Mouse (Mus musculus) myocyte (in vitro differentiated cells): ENCODE measurements around the gene Mrps34.

Experiments used
- CEBPB ChIP-seq: IDR thresholded peaks from 2 replicates; pipeline ENCODE4 v1.6.1; 2011; ENCODE audit warnings: mild to moderate bottlenecking, moderate library complexity; ENCODE audit not compliant: poor library complexity, insufficient read depth, severe bottlenecking
- E2F4 ChIP-seq: IDR thresholded peaks from one replicate; pipeline ENCODE4 v1.6.1; 2011; ENCODE audit warnings: mild to moderate bottlenecking, control low read depth, moderate library complexity; ENCODE audit not compliant: insufficient read depth
- MAX ChIP-seq: IDR thresholded peaks from one replicate; pipeline ENCODE4 v1.6.1; 2011; ENCODE audit warnings: low read depth, mild to moderate bottlenecking, control low read depth
- MYOD1 ChIP-seq, 3 experiments: IDR thresholded peaks; one replicate each; pipeline ENCODE4 v1.6.1; 2011; ENCODE audit warnings: control low read depth in 2 of 3, low read depth in 2 of 3, mild to moderate bottlenecking in 2 of 3, moderate library complexity in 1 of 3; ENCODE audit not compliant: insufficient read length in 2 of 3, control insufficient read depth in 1 of 3
- MYOG ChIP-seq, 3 experiments: IDR thresholded peaks; one replicate each; pipeline ENCODE4 v1.6.1; 2011; ENCODE audit warnings: control low read depth in 2 of 3, low read depth in 2 of 3, mild to moderate bottlenecking in 2 of 3; ENCODE audit not compliant: insufficient read length in 2 of 3, control insufficient read depth in 1 of 3, insufficient read depth in 1 of 3
- POLR2A ChIP-seq: IDR thresholded peaks from one replicate; pipeline ENCODE4 v1.6.1; 2011; ENCODE audit warnings: low read depth, mild to moderate bottlenecking, control low read depth, moderate library complexity; ENCODE audit not compliant: insufficient read length
- POLR2AphosphoS2 ChIP-seq: IDR thresholded peaks from one replicate; pipeline ENCODE4 v1.6.1; 2011; ENCODE audit warnings: low read depth, control low read depth; ENCODE audit not compliant: insufficient read length
- REST ChIP-seq: IDR thresholded peaks from one replicate; pipeline ENCODE4 v1.6.1; 2011; ENCODE audit warnings: mild to moderate bottlenecking, control low read depth, moderate library complexity; ENCODE audit not compliant: insufficient read depth, insufficient read length
- TCF12 ChIP-seq: IDR thresholded peaks from one replicate; pipeline ENCODE4 v1.6.1; 2011; ENCODE audit warnings: mild to moderate bottlenecking, control low read depth; ENCODE audit not compliant: poor library complexity, insufficient read depth, severe bottlenecking

- TF ChIP-seq POLR2A = no peak
- no peak for TF ChIP-seq TCF12
- TF ChIP-seq REST = no peak
- no peak for TF ChIP-seq CEBPB
- TF ChIP-seq MYOD1 (IDR thresholded peaks at IDR 0.05; ENCODE audit: control insufficient read depth in 1 of 3, insufficient read length in 2 of 3, low read depth in 2 of 3) = no peak
- TF ChIP-seq POLR2AphosphoS2 = no peak
- no peak for TF ChIP-seq MYOG (IDR thresholded peaks at IDR 0.05; ENCODE audit: control insufficient read depth in 1 of 3, insufficient read depth in 1 of 3, insufficient read length in 2 of 3, low read depth in 2 of 3)
- no peak for TF ChIP-seq MAX
- no peak for TF ChIP-seq E2F4
Observed at GRCm38 (mm10) chr17:24893276-24893675, 1.6 kb upstream of the Mrps34 start.
